Mouse (Mus musculus) G1E (cell line): ENCODE data around the gene 5730596B20Rik. TPM values are rescaled to one million over a fixed set of nuclear protein-coding genes. Genes with fewer than 3 reads are reported as not detected.

Experiments
- ATAC-seq: 2 replicates; pipeline ENCODE4 v1.8.0; 2016; ENCODE audit warnings: mild to moderate bottlenecking; ENCODE audit not compliant: insufficient number of reproducible peaks, poor library complexity, low FRiP score, severe bottlenecking; ENCODE audit errors: extremely low read depth
- DNase-seq: peaks from one replicate; pipeline ENCODE4 v3.0.0; 2012; ENCODE audit warnings: low spot score
- H3K27me3 ChIP-seq: 2 replicates; pipeline ENCODE4 v1.6.1; 2012; ENCODE audit warnings: mild to moderate bottlenecking, low read length, inconsistent platforms; ENCODE audit not compliant: insufficient read depth
- H3K36me3 ChIP-seq: replicated peaks from 2 replicates; pipeline ENCODE3; 2012; ENCODE audit warnings: mild to moderate bottlenecking, inconsistent platforms
- H3K4me1 ChIP-seq: 2 replicates; pipeline ENCODE4 v1.6.1; 2012; ENCODE audit warnings: low read depth, low read length, inconsistent platforms, mixed read lengths; ENCODE audit not compliant: insufficient read depth
- H3K4me3 ChIP-seq: 2 replicates; pipeline ENCODE4 v1.5.1; 2012; ENCODE audit warnings: low read depth, mild to moderate bottlenecking, inconsistent platforms, low read length, moderate library complexity, mixed read lengths
- H3K9me3 ChIP-seq: replicated peaks from 2 replicates; pipeline ENCODE4 v1.6.1; 2012; ENCODE audit warnings: inconsistent platforms
- CTCF ChIP-seq: IDR thresholded peaks from 2 replicates; pipeline ENCODE4 v1.5.1; 2012; ENCODE audit warnings: low read depth, low read length, inconsistent platforms, mixed read lengths
- GATA1 ChIP-seq: IDR thresholded peaks from 2 replicates; pipeline ENCODE4 v1.6.1; 2012; ENCODE audit warnings: borderline replicate concordance, low read length, inconsistent platforms, mixed read lengths
- GATA2 ChIP-seq: IDR thresholded peaks from 2 replicates; pipeline ENCODE4 v1.6.1; 2012; ENCODE audit warnings: low read depth, low read length, inconsistent platforms, borderline replicate concordance
- POLR2AphosphoS5 ChIP-seq: IDR thresholded peaks from 2 replicates; pipeline ENCODE4 v1.6.1; 2012; ENCODE audit warnings: low read depth, low read length, inconsistent platforms; ENCODE audit not compliant: insufficient replicate concordance
- TAL1 ChIP-seq: conservative IDR thresholded peaks from 2 replicates; pipeline ENCODE4 v1.6.1; 2012; ENCODE audit warnings: low read depth, low read length, inconsistent platforms, mixed read lengths
- polyA plus RNA-seq: library from polyadenylated mRNA; stranded (reverse); fragments of >175 nt; gene quantifications from 2 replicates; pipeline ENCODE4 v1.2.3, GENCODE M21; 2012
- total RNA-seq, 2 experiments: library from RNA; stranded (forward) in 1 of 2; stranded (reverse) in 1 of 2; fragments of 200-1000 nt in 1 of 2; fragments of >200 nt in 1 of 2; fragmentation: Nextera tagmentation in 1 of 2; gene quantifications; 2 replicates each; pipeline ENCODE4 v1.2.3; 2014 to 2017

The 5730596B20Rik gene
- total and polyA plus RNA-seq, 3 experiments: 0.05 TPM; not detected in 2

GRCm38 (mm10) chr6:52203121-52203370 lies 25.7 kb downstream of the 5730596B20Rik start:
- H3K9me3 ChIP-seq: peaks cover 13% of the 10 kb centered on the region
- H3K27me3 ChIP-seq: peaks cover 10% of the 10 kb centered on the region; the same call in 1 of the 2 replicates
- no peak overlapping the region for H3K4me3 ChIP-seq
- TF ChIP-seq GATA2: no peak
- no peak for TF ChIP-seq POLR2AphosphoS5
- no peak for TF ChIP-seq TAL1
- no peak for TF ChIP-seq GATA1
- TF ChIP-seq CTCF: no peak
- ATAC-seq (no peak), DNase-seq (no peak)
- H3K4me1 ChIP-seq: no peaks in the 10 kb centered on the region
- no peaks in the 10 kb centered on the region for H3K36me3 ChIP-seq

DNA sequence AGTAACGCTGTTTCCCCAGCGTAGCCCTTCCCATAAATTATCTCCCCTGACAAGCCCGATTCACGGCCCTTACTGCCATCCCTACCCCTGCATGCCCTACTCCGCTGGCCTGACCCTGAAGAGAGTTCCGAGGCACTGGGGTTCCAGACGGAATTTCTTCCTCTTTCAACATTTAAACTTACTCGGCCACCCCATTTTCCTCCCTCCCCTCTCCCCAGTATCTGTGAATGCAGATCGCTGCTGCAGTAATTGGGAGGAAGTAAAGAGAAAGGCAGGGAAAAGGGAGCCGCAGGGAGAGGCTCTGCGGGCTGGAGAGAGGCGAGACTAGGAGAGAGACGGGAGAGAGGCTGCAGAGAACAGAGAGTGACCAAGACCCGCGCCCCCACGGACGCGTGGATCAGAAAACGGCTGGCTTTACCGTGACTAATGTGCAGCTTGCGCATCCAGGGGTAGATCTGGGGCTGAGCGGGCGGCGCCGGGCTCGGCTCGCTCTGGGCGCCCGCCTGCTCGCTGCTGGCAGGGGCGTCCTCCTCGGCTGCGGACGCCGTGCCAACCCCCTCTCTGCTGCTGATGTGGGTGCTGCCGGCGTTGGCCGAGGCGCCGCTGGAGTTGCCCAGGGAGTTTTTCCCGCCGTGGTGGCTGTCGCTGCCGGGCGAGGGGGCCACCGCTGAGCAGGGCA lies 26.2 kb downstream of the 5730596B20Rik start:
- ATAC-seq (no peak), DNase-seq (no peak)
- H3K27me3 ChIP-seq: peaks cover 11% of the 10 kb centered on the region; the same call in 1 of the 2 replicates
- H3K4me3 ChIP-seq: no peak overlapping the region
- H3K9me3 ChIP-seq: peaks cover 13% of the 10 kb centered on the region
- H3K4me1 ChIP-seq: no peaks in the 10 kb centered on the region
- H3K36me3 ChIP-seq: no peaks in the 10 kb centered on the region
- TF ChIP-seq GATA2 (no peak), POLR2AphosphoS5 (no peak), CTCF (no peak), GATA1 (no peak)

DNA sequence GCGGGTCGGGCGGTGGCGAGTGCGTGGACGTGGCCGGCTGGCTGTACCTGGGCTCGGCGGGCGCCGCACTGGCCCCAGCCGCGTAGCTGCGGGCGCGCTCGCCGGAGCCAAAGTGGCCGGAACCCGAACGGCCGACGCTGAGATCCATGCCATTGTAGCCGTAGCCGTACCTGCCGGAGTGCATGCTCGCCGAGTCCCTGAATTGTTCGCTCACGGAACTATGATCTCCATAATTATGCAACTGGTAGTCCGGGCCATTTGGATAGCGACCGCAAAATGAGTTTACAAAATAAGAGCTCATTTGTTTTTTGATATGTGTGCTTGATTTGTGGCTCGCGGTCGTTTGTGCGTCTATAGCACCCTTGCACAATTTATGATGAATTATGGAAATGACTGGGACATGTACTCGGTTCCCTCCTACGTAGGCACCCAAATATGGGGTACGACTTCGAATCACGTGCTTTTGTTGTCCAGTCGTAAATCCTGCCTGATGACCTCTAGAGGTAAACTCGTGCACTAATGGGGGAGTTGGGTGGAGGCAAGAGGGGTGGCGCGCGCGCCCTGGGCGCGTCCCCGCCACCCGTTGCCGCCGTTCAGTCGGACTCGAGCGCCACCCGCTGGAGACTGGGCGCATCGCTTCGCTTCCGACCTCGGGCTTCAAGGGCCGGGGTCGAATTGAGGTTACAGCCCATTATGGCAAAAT lies 26.9 kb downstream of the 5730596B20Rik start, which contains the start of gene Hoxa5:
Hoxa5 (minus strand) TSS at position 538 of the 703 bp plus-strand sequence.
- DNase-seq: no peak
- TF ChIP-seq CTCF (no peak), TAL1 (no peak), GATA2 (no peak)
- H3K36me3 ChIP-seq: no peaks in the 10 kb centered on the region
- no peak for ATAC-seq
- H3K9me3 ChIP-seq: peaks cover 13% of the 10 kb centered on the region
- H3K4me1 ChIP-seq: no peaks in the 10 kb centered on the region
- peaks cover 12% of the 10 kb centered on the region; the same call in 1 of the 2 replicates for H3K27me3 ChIP-seq
- H3K4me3 ChIP-seq: no peak within 1 kb of the TSS; the same call in 1 of the 2 replicates

DNA sequence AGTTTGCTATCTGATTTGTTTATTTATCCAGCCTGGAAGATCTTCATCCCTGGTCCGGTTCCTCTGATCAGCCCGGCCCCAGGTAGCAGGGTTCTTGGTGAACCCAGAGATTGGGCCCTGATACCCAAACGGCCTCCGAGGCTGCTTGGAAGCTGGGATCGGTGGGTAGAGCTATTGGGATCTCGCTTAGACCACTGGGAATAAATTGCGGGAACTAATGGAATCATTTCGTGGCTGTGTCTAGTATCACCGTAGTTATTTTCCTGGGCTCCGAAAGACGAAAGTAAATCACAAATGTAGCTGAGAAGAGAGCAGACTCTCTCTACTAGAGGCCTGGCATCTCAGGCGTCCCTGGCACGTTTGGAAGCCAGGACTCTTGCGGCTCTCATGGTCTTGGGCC lies 27.9 kb downstream of the 5730596B20Rik start:
- no peak for DNase-seq
- no peak for TF ChIP-seq CTCF
- no peak for TF ChIP-seq POLR2AphosphoS5
- TF ChIP-seq GATA2: no peak
- TF ChIP-seq GATA1: no peak
- TF ChIP-seq TAL1: no peak
- H3K27me3 ChIP-seq: peaks cover 14% of the 10 kb centered on the region; the same call in 1 of the 2 replicates
- H3K4me1 ChIP-seq: no peaks in the 10 kb centered on the region
- ATAC-seq: no peak
- no peaks in the 10 kb centered on the region for H3K36me3 ChIP-seq
- peaks cover 13% of the 10 kb centered on the region for H3K9me3 ChIP-seq
- no peak overlapping the region for H3K4me3 ChIP-seq

GRCm38 (mm10) chr6:52205638-52206621 lies 28.6 kb downstream of the 5730596B20Rik start:
- Histone ChIP-seq H3K4me3 (no peak overlapping the region), H3K36me3 (no peaks in the 10 kb centered on the region), H3K9me3 (peaks cover 13% of the 10 kb centered on the region), H3K4me1 (no peaks in the 10 kb centered on the region), H3K27me3 (peaks cover 15% of the 10 kb centered on the region; the same call in 1 of the 2 replicates)
- ATAC-seq (no peak), DNase-seq (no peak)
- TF ChIP-seq GATA2 (no peak), GATA1 (no peak), POLR2AphosphoS5 (no peak), TAL1 (no peak), CTCF (no peak)
